Mouse (Mus musculus): Measurements from ENCODE around the gene Ccr9. TPM values are rescaled to one million over a fixed set of nuclear protein-coding genes. Genes with fewer than 3 reads are reported as not detected.
"Not testable (repeated sequence)": the region's sequence is repeated elsewhere in the genome, so short reads cannot be mapped to it uniquely, and the experiment has no call there.

The Ccr9 gene
- polyA plus RNA-seq, 1 experiment from 2014 or later = 0.61 TPM

GRCm38 (mm10) chr9:123731271-123731670, 53.0 kb downstream of the Ccr9 start:
- Histone ChIP-seq H3K36me3 (ENCODE audit: control insufficient read depth, insufficient read depth) (no peaks in the 10 kb centered on the region), H3K9me3 (ENCODE audit: control insufficient read depth) (no peaks in the 10 kb centered on the region), H3K4me3 (ENCODE audit: low read depth, low read length) (no peak overlapping the region), H3K4me2 (replicated peaks; ENCODE audit: low read depth) (no peak overlapping the region), H3K27me3 (replicated peaks; ENCODE audit: control insufficient read depth, insufficient read depth, low read length) (no peaks in the 10 kb centered on the region), H3K27ac (ENCODE audit: low read depth, low read length) (no peak overlapping the region), H3K4me1 (replicated peaks; ENCODE audit: control insufficient read depth, insufficient read depth, low read length) (no peaks in the 10 kb centered on the region), H3K9ac (ENCODE audit: low read depth, low read length) (no peak overlapping the region)
- WGBS = 70% methylated on average over 3 of the region's 3 CpGs
- TF ChIP-seq CTCF (IDR thresholded peaks at IDR 0.05; ENCODE audit: low read depth) = no peak
- no peak for ATAC-seq

- no peak overlapping the region for H3K4me2 ChIP-seq (replicated peaks; ENCODE audit: low read depth)
- no peaks in the 10 kb centered on the region for H3K36me3 ChIP-seq (ENCODE audit: control insufficient read depth, insufficient read depth)
- H3K27me3 ChIP-seq (replicated peaks; ENCODE audit: control insufficient read depth, insufficient read depth, low read length) = no peaks in the 10 kb centered on the region
- WGBS = 58% methylated on average over 3 of the region's 3 CpGs
- no peak overlapping the region for H3K4me3 ChIP-seq (ENCODE audit: low read depth, low read length)
- no peak overlapping the region for H3K9ac ChIP-seq (ENCODE audit: low read depth, low read length)
- H3K9me3 ChIP-seq (ENCODE audit: control insufficient read depth) = no peaks in the 10 kb centered on the region
- no peaks in the 10 kb centered on the region for H3K4me1 ChIP-seq (replicated peaks; ENCODE audit: control insufficient read depth, insufficient read depth, low read length)
- ATAC-seq = no peak
- TF ChIP-seq CTCF (IDR thresholded peaks at IDR 0.05; ENCODE audit: low read depth) = no peak
- no peak overlapping the region for H3K27ac ChIP-seq (ENCODE audit: low read depth, low read length)
These were observed 55.9 kb downstream of the Ccr9 start for GRCm38 (mm10) chr9:123734133-123734532.

GRCm38 (mm10) chr9:123740799-123741198, 62.6 kb downstream of the Ccr9 start:
- H3K27ac ChIP-seq (ENCODE audit: low read depth, low read length) = no peak overlapping the region
- 86% methylated on average over 4 of the region's 4 CpGs for WGBS
- no peak for ATAC-seq
- TF ChIP-seq CTCF (IDR thresholded peaks at IDR 0.05; ENCODE audit: low read depth) = no peak
- H3K27me3 ChIP-seq (replicated peaks; ENCODE audit: control insufficient read depth, insufficient read depth, low read length) = no peaks in the 10 kb centered on the region
- H3K4me2 ChIP-seq (replicated peaks; ENCODE audit: low read depth) = no peak overlapping the region
- no peak overlapping the region for H3K9ac ChIP-seq (ENCODE audit: low read depth, low read length)
- H3K4me3 ChIP-seq (ENCODE audit: low read depth, low read length) = no peak overlapping the region
- no peaks in the 10 kb centered on the region for H3K4me1 ChIP-seq (replicated peaks; ENCODE audit: control insufficient read depth, insufficient read depth, low read length)
- no peaks in the 10 kb centered on the region for H3K9me3 ChIP-seq (ENCODE audit: control insufficient read depth)
- H3K36me3 ChIP-seq (ENCODE audit: control insufficient read depth, insufficient read depth) = no peaks in the 10 kb centered on the region

- not testable (repeated sequence) for H3K4me2 ChIP-seq (replicated peaks; ENCODE audit: low read depth)
These were observed 71.4 kb downstream of the Ccr9 start for GRCm38 (mm10) chr9:123749687-123750086.

GRCm38 (mm10) chr9:123754333-123754732, 76.1 kb downstream of the Ccr9 start:
- H3K4me3 ChIP-seq (ENCODE audit: low read depth, low read length) = no peak overlapping the region
- no peak for ATAC-seq
- H3K27ac ChIP-seq (ENCODE audit: low read depth, low read length) = no peak overlapping the region
- H3K27me3 ChIP-seq (replicated peaks; ENCODE audit: control insufficient read depth, insufficient read depth, low read length) = no peaks in the 10 kb centered on the region
- no peak overlapping the region for H3K9ac ChIP-seq (ENCODE audit: low read depth, low read length)
- no peak overlapping the region for H3K4me2 ChIP-seq (replicated peaks; ENCODE audit: low read depth)
- H3K36me3 ChIP-seq (ENCODE audit: control insufficient read depth, insufficient read depth) = no peaks in the 10 kb centered on the region
- no peaks in the 10 kb centered on the region for H3K9me3 ChIP-seq (ENCODE audit: control insufficient read depth)
- no peaks in the 10 kb centered on the region for H3K4me1 ChIP-seq (replicated peaks; ENCODE audit: control insufficient read depth, insufficient read depth, low read length)
- no peak for TF ChIP-seq CTCF (IDR thresholded peaks at IDR 0.05; ENCODE audit: low read depth)
- 88% methylated on average over 4 of the region's 4 CpGs for WGBS

More at GRCm38 (mm10) chr9:123749687-123750086, 71.4 kb downstream of the Ccr9 start:
- H3K4me3 ChIP-seq (ENCODE audit: low read depth, low read length); ATAC-seq; H3K9ac ChIP-seq (ENCODE audit: low read depth, low read length); H3K4me1 ChIP-seq (replicated peaks; ENCODE audit: control insufficient read depth, insufficient read depth, low read length); H3K27ac ChIP-seq (ENCODE audit: low read depth, low read length); H3K9me3 ChIP-seq (ENCODE audit: control insufficient read depth); H3K36me3 ChIP-seq (ENCODE audit: control insufficient read depth, insufficient read depth); H3K27me3 ChIP-seq (replicated peaks; ENCODE audit: control insufficient read depth, insufficient read depth, low read length): not testable (repeated sequence)
- 90% methylated on average over 7 of the region's 8 CpGs for WGBS

GRCm38 (mm10) chr9:123756752-123757151, 78.5 kb downstream of the Ccr9 start:
- Histone ChIP-seq H3K4me1 (replicated peaks; ENCODE audit: control insufficient read depth, insufficient read depth, low read length) (no peaks in the 10 kb centered on the region), H3K27ac (ENCODE audit: low read depth, low read length) (no peak overlapping the region), H3K4me3 (ENCODE audit: low read depth, low read length) (no peak overlapping the region), H3K9me3 (ENCODE audit: control insufficient read depth) (no peaks in the 10 kb centered on the region), H3K4me2 (replicated peaks; ENCODE audit: low read depth) (no peak overlapping the region), H3K36me3 (ENCODE audit: control insufficient read depth, insufficient read depth) (no peaks in the 10 kb centered on the region), H3K9ac (ENCODE audit: low read depth, low read length) (no peak overlapping the region), H3K27me3 (replicated peaks; ENCODE audit: control insufficient read depth, insufficient read depth, low read length) (no peaks in the 10 kb centered on the region)
- 63% methylated on average over 3 of the region's 3 CpGs for WGBS
- no peak for TF ChIP-seq CTCF (IDR thresholded peaks at IDR 0.05; ENCODE audit: low read depth)
- ATAC-seq = no peak

GRCm38 (mm10) chr9:123757326-123757725, 79.1 kb downstream of the Ccr9 start:
- H3K9me3 ChIP-seq (ENCODE audit: control insufficient read depth) = no peaks in the 10 kb centered on the region
- 61% methylated on average over 2 of the region's 2 CpGs for WGBS
- H3K4me3 ChIP-seq (ENCODE audit: low read depth, low read length) = no peak overlapping the region
- no peak for TF ChIP-seq CTCF (IDR thresholded peaks at IDR 0.05; ENCODE audit: low read depth)
- H3K27me3 ChIP-seq (replicated peaks; ENCODE audit: control insufficient read depth, insufficient read depth, low read length) = no peaks in the 10 kb centered on the region
- H3K4me1 ChIP-seq (replicated peaks; ENCODE audit: control insufficient read depth, insufficient read depth, low read length) = no peaks in the 10 kb centered on the region
- H3K9ac ChIP-seq (ENCODE audit: low read depth, low read length) = no peak overlapping the region
- no peaks in the 10 kb centered on the region for H3K36me3 ChIP-seq (ENCODE audit: control insufficient read depth, insufficient read depth)
- H3K27ac ChIP-seq (ENCODE audit: low read depth, low read length) = no peak overlapping the region
- H3K4me2 ChIP-seq (replicated peaks; ENCODE audit: low read depth) = no peak overlapping the region
- no peak for ATAC-seq
